Mouse (Mus musculus): ENCODE results near the gene Ythdf1.

Gene Ythdf1

GRCm38 (mm10) chr2:180879365-180880067 lies 41.2 kb downstream of the Ythdf1 start:
- DNase-seq (ENCODE audit: low spot score) = peak; percentile 47

- DNase-seq (ENCODE audit: low spot score) = no peak
Measured at GRCm38 (mm10) chr2:180870006-180870405, 50.7 kb downstream of the Ythdf1 start.

GRCm38 (mm10) chr2:180861561-180861960 lies 59.2 kb downstream of the Ythdf1 start:
- no peak for DNase-seq (ENCODE audit: low spot score)

GRCm38 (mm10) chr2:180857121-180857520 lies 63.6 kb downstream of the Ythdf1 start:
- no peak for DNase-seq (ENCODE audit: low spot score)

GRCm38 (mm10) chr2:180855005-180855544 lies 65.7 kb downstream of the Ythdf1 start:
- DNase-seq (ENCODE audit: low spot score) = peak; percentile 58

Measured in embryo, embryonic 10 days (tissue).